Mouse (Mus musculus) kidney, adult 11 months (tissue): ENCODE results near the gene Gm853.
A peak's percentile ranks its signal among the peaks of the same experiment; 100 is the strongest.
"Not testable (repeated sequence)": the region's sequence is repeated elsewhere in the genome, so short reads cannot be mapped to it uniquely, and the experiment has no call there.

Experiments
- DNase-seq: peaks from one replicate; pipeline ENCODE4 v3.0.0; 2022

Gm853 gene

DNA sequence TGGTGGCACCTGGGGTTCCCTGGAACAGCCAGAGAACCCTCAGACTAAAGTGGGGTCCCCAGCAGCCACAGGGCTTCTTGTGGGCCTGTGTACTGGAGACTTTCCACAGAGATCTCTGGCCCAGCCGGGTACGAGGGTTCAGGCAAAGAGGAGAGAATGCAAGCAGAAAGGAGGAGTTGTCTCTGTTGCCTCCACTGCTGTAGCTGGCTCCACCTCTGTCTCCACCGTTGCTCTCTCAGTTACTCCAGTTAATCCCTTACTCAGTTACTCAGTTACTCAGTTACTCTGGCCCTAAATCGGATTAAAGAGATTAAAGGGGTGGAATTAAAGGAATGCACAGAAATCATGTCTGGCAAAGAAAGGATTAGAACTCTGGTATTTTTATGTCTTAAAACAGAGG lies at the start of gene Gm853:
Gm853 (minus strand) TSS at position 223 of the 400 bp plus-strand sequence.
- DNase-seq: peak; percentile 50

DNA sequence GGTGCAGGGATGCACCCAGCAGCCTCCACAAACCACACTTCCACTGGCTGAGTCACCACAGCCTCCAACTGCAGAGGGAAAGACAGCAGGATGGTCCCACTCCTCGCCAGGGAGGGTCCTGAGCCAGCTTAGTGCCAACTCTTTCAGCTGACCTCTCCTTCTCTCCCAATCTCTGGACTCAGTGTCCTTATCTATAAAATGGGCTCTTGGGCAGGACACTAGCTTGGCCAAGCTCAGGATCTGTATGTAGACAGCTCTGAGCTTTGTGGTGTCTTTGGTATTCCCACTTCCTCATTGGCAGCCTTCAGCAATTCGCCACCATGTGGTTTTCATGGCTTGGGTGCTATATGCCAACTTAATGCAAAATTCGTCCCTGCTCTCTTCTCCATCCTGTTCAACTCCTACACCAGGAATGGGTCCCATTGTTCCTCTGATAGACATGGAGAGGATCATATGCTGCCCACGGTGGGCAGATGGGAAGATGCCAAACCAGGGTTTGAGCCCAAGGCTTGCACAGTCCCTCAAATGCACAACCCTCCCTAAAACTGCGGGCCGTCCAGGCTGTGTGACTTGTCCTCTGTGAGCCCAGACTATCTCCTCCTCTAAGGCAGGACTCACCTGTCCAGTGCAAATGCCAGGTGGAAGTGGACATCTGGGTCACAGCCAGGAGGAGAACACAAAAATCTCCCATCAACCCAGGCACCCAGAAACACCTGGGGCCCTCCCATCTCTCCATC lies 48.6 kb upstream of the Gm853 start:
- DNase-seq: no peak

DNA sequence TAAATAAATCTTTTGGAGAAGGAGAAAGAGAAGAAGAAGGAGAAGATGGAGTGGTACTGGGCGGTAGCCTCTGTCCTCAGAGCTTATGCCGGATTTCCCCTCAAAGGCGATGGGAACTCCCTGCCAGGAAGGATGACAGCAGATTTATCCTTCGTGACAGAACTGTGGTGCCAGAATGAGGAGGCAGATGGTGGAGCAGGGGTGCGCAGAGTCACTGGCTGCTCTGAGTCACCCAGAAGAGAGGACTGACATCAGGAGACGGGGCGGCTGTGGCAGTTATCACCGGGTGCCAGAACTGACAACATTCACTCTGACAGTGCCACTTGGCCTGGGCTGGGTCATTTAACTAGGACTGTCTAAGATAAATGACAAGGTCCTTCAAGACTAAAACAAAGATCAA lies 47.9 kb upstream of the Gm853 start:
- no peak for DNase-seq

DNA sequence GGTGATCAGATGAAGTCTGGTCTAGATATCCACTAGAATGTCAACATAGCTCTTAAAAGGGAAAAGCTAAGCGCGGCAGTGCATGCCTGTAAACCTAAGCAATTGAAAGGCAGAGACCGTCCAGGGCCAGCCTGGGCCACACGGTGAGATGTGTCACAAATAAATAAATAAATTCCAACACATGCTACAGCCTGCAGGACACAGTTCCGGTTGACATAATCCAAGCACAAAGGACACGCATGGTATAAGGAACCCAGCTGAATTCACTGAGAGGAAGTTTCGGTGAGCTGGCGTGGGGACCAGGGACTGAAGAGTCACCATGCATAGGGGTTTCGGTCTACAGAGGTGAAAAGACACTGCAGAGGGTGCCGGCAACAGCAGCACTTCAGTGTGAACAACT lies 46.5 kb upstream of the Gm853 start:
- DNase-seq: no peak

DNA sequence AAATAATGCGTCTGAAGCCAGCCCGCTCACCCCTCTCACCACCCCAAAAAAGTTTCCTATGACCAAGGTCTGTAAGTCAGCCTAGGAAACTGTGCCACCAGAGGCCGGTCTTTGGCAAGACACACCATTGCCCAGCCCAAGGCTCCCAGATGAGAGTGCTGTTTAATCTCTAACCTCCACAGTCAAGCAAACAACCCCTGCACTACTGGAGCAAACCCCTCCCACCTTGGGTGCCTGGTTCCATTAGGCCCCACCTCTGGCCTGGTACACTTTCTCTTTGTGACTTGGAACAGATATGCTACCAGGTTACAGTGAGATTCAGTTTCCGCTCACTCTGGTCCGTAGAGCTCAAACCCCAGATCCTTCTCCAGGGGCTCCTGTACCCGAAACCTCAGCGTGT lies 44.9 kb upstream of the Gm853 start:
- peak; percentile 78 for DNase-seq

DNA sequence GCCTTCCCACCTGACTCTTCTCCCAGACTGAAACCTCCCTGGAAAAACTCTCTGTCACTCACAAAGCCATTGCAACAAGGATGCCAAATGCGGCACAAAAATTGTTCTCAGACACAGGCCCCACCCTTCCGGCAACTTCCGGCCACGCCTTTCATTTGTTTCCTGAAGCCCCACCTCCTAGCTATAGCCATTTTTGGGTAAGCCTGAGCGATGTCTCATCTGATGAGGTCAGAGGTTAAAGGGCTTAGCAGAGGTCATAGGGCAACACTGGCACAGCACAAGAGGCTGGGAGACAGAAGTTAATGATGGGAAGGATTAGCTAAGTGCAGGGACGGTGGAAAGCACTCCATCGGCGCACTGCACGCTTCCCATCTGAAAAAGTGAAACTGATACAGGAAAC lies 44.4 kb upstream of the Gm853 start:
- DNase-seq: no peak

DNA sequence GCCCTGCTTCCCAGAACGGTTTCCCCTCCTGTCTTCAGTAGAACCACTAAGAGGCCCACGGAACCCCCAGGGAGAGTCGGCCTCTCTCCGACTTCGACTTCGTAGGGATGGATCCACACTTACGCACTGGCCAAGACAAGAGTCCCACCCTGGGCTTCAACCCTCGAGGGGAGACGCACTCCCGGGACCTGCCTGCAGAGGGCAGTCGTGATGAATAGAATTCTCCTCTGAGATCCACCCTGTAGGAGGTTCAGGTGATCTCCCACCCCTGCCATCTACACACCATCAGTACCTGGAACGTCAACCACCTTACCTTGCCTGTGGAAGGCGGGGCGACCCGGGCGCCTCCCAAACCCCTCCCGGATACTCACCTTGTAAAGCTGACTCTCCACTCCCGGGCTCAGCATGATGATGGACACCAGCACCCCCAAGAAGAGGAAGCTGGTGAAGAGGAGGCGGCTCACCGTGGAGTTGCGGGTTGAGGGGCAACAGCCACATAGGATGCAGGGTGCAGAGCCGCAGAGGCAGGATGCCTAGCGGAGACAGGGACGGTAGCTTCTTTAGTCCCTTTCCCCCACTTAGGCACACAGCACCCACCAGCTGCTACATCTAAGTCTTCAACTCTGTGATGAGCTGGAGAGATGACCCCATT lies 42.6 kb upstream of the Gm853 start:
- peak; percentile 51 for DNase-seq

DNA sequence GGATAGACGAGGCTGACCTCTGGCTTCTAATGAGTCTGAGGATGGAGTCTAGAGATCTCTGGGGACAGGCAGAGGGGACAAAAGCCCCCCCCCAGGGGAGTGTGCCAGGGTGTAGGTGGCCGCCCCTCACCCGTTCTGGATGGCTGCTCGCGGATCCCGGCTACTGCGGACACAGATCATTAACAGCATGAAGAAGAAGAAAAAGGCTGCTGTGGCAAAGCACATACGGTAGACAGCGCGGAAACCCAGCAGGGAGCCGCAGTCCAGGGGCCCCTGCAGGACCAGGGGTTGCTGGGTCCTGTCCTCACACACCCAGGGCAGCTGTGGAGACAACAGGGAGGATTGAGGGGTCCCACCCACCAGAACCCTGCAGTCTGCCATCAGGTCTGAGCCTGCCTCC lies 41.9 kb upstream of the Gm853 start:
- no peak for DNase-seq

DNA sequence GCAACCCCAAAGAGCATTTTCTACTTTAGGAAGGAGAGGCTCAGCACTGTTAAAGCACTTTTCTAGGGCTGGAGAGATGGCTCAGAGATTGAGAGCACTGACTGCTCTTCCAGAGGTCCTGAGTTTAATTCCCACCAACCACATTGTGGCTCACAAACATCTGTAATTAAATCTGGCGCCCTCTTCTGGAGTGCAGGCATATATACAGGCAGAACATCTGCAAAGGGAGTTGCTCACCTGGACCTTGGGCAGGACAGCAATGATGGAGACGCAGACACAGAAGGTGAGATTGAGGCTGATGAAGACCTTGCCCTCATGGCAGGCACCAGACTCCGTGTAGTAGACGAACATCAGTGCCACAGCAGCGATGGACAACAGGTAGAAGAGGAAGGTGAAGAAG lies 38.2 kb upstream of the Gm853 start:
- DNase-seq: no peak

DNA sequence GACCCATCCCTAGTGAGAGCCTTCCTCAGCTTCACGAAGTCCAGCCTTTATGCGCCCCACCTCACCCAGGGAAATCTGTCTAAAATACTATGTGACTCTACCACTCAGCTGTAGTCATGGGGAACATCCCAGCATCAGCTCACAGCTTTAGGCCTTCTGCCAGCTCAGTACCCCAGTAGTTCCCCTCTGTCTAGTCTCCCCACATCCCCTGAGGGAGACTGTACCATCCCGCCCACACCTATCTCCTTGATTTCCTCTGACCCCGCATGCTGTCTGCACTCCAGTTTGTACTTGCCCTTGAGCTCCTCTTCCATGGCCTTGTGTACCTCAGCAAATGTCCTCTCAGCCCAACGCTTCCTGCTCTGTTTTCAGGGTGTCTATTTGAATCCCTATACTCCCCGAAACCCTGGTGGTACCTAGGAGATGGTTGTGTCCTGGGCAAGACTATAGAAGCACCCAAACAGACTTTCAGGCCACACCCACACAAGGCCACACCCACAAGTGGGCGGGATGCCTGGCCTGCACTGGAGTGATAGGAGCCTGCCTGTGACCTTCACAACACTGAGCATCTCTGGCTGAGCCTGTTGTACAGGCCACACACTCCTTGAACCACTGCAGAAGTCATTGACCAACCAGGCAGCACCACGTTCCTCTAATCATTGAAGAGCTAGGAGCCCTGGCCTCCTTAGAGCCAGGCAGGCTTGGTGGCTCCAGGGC lies 30.4 kb upstream of the Gm853 start:
- DNase-seq: no peak

DNA sequence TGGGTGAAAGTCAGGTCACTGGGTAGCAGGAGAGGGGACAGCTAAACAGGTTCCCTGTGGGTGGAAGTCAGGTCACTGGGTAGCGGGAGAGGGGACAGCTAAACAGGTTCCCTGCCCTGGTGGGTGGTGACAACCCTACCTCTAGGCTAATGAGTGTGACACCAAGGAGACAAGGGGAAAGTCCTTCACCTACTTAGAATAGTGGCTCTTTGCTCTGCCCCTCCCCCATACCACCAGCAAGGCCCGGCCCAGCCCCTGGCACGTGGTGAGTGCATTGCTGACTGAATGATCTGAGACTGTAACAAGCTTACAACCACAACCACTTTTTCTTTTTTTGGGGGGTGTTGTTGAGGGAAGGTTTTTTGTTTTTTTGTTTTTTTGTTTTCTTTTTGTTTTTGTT lies 29.6 kb upstream of the Gm853 start:
- no peak for DNase-seq

DNA sequence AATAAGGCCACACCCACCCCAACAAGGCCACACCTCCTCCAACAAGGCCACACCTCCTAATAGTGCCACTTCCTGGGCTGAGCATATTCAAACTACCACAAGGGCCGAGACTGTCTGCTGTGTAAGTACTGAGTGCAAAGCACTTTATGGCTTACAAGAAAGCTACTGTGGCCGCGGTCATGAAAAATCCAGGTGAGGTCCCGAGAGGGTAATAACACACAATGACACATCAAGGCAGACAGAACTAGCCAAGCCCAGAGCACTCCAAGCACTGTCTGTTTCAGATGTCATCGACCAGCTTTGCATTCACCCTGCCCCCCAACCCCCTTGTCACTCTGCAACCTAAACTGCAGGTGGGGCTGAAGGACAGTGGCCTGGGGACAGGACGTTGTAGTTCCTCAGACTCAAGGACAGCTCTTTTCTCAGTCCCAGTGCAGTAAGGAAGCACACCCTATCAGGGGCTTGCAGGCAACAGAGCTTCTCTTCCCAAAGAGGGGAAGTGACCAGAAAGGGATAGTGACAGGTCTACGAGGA lies 29.0 kb upstream of the Gm853 start:
- DNase-seq: no peak

DNA sequence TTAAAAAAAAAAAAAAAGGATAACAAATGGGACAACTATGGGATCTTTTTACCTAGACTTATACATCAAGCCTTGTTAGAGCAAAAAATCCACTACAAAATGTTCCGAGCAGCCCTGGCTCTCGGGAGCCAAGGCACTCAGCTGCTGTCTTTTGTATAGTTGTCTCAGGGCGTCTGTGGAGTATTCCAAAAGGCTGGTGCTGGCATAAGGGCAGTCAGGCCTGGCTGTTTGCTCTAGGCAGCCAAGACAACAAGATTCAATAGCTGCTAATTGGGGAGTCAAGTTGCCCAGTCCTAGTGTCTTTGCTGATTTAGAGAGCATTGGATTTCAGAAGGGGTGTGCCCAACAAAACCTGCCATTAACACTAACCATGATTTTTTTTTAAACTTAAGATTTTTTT lies 26.4 kb upstream of the Gm853 start:
- no peak for DNase-seq

DNA sequence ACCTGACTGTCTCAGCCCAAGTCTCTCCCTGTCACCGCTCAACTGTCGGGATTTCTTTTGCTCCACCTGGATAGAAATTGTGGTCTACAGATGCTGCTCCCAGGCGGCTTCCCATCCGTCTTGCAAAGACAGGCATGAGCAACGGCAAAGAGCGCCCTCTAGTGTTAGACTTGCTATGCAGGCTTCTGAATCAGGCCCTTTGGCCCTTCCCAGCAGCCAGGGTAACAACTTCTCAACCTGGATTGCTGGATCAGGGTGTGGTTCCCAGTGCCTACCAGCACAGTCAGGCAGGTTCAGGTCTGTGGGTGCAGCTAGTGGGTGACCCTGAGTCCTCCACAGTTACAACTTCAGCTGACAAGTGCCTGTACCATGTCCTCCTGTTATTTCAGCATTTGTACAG lies 23.9 kb upstream of the Gm853 start:
- DNase-seq: peak; percentile 59

DNA sequence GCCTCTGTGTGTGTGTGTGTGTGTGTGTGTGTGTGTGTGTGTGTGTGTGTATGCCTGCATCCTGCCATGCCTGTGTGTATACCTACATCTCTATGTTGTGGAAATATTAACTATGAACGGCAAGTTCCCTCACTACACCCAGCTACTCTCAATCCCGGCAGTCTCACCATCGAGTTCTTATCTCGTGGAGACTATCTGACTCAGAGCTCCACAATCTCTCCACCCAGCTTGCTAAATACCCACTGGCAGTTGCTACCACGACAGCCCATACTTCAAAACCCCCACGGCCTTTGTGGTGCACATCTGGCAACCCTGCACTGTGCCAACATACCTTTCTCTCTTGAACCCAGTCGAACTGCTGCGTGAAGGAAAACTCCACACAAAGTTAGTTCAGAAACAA lies 22.5 kb upstream of the Gm853 start:
- DNase-seq: no peak

DNA sequence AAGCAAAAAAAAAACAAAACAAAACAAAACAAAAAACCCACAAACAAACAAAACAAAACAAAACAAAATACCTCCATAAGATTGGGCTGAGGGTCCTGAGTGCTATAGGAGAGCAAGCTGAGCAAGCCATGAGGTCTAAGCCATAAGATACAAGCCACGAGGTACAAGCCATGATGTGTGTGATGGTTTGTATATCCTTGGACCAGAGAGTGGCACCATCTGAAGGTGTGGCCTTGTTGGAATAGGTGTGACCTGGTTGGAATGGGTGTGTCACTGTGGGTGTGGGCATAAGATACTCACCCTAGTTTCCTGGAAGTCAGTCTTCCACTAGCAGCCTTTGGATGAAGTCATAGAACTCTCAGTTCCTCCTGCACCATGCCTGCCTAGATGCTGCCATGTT lies 21.4 kb upstream of the Gm853 start:
- not testable (repeated sequence) for DNase-seq

DNA sequence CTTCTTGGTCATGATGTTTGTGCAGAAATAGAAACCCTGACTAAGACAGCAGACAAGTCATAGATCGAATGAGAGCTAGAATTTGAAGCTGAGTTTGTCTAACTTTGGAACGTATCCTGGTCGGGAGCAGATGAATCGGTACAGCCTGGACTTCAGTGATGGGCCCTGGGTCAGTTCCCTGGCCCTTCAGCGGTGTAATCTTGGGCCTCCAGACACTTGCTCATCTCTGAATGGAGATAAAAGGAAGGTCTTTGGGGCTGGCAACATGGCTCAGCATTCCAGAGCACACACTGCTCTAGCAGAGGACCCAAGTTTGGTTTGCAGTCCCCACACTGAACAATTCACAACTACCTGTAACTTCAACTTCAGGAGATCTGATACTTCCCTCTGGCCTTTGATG lies 20.8 kb upstream of the Gm853 start:
- no peak for DNase-seq

DNA sequence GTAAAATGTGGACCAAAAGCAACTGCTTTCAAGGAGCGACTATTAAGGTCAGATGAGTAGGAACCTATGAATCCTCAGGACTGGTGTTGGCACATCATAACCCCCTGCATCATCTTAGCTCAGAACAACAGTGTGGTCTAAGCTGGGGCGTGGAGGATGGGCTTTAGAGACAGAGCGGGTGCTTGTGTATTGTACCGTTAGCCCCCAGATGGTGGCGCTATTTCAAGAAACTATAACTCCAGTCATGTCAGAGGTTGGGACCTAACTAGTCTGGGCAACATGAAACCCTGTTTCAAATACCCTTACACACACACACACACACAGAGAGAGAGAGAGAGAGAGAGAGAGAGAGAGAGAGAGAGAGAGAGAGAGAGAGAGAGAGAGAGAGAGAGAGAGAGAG lies 18.5 kb upstream of the Gm853 start:
- DNase-seq: no peak

DNA sequence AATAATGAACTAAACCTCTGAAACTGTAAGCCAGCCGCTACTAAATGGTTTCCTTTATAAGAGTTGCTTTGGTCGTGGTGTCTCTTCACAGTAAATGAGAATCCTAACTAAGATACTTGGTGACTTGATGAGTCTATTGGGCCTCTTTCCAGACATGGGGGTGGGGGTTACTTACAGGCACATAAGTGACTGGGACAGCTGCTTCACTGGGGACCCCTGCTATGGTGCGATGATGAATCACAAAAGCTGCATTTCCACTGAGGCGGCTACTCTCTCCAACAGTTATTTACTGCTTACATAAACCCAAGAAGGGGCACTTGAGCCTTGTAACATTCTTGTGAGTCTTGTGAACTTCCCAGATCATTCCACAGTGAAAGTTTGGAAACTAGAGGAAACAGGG lies 15.4 kb upstream of the Gm853 start:
- no peak for DNase-seq

DNA sequence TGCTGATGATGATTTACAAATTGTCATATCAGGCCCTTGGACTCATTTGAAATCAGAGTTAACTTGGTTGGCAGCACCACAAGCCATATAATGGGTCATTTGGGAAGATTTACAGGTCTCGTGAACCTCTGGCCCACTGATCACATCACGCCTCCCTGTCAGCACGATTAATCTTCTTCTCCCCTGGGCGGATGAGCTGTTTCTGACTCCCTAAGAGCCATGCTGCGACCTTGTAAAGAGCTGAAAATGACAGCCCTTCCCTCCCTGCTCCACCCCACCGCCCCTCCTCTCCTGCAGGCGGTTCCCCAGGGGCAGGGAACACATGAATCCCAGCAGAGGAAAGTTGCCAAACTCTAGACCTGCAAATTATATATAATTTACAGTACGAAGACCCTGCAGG lies 14.2 kb upstream of the Gm853 start:
- no peak for DNase-seq

DNA sequence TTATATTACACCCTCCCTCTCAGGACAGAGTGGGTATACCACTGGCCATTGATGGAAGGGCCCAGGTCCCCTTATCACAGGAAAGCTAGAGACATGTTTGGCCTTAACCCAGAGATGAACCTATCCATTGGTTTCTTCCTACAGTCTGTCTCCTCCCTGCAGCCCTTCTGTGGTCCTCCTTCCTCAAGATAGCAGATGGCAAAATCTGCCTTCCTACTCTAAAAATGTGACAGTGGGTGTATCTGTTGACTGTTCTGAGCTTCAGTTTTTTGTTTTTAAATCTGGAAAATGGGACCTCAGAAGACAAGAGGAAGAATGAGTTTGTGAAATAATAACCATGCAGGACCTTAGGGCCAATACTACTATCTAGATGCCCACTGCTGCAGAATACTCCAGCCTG lies 1.9 kb upstream of the Gm853 start:
- DNase-seq: no peak

DNA sequence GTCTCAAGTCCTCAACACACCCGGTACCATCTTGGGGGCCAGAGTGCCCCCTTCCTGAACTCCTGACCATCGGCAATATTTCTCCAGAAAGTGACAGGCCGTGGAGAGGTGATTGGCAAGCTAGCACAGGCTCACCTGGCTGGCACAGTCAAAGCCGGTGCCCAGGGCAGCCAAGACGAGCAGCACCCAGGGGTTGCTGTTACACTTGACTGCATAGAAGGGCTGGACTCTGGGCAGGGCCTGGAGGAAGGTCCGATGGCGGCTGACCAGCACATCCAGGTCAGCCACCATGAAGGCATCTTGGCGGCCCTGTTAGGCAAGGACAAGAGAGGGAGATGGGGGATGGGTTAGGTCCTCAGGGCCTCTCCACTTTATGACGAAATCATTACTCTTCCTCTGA lies 2.0 kb downstream of the Gm853 start:
- DNase-seq: peak; percentile 80

DNA sequence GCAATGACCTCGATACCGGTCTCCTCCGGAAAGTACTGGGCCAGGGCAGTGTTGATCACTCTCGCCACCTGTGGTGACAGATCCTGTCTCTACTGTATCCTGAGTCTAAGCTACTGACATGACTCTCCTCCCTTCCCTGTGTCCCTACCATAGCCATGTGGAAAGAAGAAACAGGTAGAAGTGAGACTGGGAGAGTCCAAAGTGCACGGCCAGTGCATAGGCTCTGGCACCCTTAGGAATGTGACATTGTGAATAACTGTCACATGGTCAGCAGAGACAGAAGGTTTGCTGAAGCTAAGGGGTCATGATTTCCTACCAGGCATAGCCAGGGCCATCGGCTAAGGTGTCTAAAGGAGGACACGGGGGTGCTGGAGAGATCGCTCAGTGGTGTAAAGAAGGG lies 6.8 kb downstream of the Gm853 start:
- DNase-seq: no peak

DNA sequence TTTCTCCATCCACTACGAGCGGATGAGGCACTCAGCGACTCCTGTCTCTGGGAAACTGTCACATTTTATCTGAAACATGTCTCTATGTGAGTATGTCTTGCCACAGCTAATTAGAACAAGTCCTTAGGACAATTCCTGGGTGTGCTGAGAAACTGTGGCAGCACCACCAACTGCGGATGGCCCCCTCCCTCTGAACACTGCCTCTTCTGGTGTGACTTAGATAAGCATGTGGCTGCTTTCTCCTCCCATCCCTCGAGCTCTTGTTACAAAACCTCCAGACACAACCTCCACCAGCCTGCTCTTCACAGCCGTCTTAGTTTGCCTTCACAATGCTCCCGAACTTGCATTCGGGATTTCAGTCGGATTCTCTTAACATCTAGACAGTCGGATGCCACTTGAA lies 8.3 kb downstream of the Gm853 start:
- no peak for DNase-seq
